Mouse (Mus musculus) urinary bladder, postnatal 25 days (tissue): Measurements from ENCODE around the gene Gm14685.
"Not testable (repeated sequence)": the region's sequence is repeated elsewhere in the genome, so short reads cannot be mapped to it uniquely, and the experiment has no call there.

Source experiments
- DNase-seq: peaks from one replicate; pipeline ENCODE4 v3.0.0; 2022; ENCODE audit warnings: low spot score

The Gm14685 gene

DNA sequence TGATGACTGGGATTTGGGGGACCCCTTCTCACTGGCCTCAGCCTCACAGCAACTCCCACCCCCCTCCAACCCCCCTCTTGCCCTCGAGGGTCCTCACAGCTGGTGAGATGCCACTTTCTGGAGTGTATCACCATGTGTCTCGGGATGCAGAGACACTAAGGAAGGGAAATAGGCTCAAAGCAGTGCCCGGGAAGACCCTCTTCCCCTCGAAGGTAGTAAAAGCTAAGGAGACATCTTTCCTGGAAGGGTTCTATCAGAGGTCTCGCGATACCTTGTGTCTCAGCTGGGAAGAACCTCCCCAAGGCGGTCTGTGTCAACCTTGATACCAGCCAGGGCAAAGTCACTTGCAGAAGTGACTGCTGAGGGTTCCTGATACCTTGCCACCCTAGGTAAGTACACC is at the start of gene Gm14685:
Gm14685 (plus strand) TSS at position 301 of the 400 bp plus-strand sequence.
- DNase-seq, result not testable (repeated sequence)

DNA sequence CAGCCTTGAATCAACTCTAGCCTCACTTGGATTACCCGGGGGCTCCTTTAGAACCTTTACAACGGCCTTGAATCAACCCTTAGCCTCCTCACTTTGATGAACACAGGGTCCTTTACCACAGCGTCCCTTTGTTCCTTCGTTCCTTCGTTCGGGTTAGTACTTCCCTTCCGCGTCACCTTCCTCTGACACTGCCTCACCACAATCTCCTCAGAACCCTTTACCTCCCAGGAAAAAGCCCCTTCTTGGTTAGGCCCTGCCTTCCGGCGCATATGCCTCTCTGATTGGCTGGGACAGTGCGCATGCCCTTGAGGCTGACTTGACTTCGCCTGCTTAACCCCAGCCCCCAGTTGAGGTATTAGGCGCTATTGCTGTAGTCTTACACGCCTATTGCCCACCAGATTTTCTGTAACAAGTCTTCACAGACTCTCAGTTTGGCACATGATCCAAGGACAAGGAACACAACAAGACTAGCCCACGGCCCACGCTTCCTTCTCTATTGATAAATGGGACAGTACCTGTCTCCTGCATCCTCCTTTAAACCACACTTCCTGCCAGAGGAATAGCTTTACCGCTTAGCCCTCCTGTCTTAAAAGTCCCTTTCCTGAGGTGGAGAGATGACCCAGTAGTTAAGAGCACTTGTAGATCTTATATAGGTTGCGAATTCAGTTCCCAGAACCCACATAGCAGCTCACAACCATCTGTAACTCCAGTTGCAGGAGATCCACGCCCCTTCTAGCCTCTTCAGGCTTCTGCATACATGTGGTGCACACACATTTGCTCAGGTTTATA is 34.4 kb upstream of the Gm14685 start, which contains the start of gene Xlr4a:
Xlr4a (minus strand) TSS at position 212 of the 789 bp plus-strand sequence.
- not testable (repeated sequence) for DNase-seq

DNA sequence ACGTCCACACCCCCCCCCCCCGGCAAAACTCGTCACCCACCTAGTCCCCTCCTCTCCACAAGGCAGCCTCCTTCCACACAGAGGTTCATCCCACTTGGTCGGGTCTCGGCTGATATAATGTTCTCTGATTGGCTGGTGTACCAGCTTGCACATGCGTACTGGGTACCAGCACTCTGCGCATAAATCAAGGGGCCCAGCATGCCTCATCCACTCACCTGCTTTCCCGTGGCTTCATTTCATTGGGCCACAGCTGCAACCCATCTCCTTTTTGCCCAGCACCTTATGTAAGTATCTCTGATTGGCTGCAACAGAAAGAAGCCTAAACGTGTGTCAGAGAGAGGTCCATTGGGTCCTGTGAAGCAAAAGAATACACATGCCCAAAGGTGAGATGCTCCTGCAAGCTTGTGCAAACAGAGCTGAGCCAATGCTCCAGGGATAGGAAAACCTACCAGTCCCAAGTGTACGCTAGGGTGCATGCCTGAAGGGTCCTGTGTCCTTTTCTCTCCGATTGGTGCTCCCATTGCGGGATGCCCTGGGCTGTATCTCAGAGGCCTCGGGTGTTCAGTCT is 19.8 kb upstream of the Gm14685 start, which contains the start of gene Xlr3a:
Xlr3a (minus strand) TSS at position 155 of the 568 bp plus-strand sequence.
- not testable (repeated sequence) for DNase-seq

DNA sequence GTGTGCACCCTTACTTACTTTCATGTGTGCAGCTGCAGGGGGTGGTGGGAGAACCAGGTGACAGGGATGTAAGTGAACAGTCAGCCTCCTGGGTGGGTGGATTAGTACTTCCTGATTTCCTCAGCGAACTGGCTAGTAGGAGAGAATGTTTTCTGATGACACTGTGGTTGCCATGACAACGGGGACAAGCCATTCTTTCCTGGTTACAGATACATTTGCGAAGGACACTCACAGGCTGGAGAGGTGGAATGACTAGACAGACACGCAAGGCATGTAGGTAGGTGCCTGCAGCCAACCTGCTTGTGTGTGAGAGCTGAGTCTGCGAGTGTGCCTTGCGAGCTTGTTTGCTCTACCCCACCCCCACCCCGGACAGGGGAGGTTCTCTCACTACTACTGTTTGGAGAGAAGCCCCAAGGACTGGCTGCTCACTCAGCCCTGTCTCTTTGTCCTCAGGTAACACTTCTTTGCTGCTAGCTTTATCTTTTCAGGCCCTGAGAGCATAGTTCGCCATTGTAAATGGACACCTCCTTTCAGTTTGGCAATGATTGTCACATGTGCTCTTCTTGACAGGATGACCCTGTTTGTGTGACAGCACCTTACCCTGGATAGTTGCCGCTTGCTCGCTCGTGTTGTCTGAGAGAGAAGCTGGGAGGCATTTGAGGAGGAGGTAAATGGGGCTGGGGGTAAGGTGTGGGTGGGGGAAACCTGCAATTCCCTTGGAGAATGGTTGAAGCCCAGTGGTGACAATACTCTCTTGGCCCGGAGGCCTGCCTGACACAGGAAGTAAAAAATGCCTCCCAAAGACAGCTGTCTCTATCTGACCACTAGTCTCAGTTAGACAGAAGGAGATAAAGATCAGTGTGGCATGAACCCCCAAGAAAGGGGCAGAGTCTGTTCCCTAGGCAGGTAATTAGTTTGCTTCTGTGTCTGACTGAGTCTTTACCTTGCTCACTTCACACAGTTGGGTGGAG is 6.3 kb downstream of the Gm14685 start:
- not testable (repeated sequence) for DNase-seq

DNA sequence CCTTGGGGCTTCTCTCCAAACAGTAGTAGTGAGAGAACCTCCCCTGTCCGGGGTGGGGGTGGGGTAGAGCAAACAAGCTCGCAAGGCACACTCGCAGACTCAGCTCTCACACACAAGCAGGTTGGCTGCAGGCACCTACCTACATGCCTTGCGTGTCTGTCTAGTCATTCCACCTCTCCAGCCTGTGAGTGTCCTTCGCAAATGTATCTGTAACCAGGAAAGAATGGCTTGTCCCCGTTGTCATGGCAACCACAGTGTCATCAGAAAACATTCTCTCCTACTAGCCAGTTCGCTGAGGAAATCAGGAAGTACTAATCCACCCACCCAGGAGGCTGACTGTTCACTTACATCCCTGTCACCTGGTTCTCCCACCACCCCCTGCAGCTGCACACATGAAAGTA is 26.4 kb downstream of the Gm14685 start:
- not testable (repeated sequence) for DNase-seq

DNA sequence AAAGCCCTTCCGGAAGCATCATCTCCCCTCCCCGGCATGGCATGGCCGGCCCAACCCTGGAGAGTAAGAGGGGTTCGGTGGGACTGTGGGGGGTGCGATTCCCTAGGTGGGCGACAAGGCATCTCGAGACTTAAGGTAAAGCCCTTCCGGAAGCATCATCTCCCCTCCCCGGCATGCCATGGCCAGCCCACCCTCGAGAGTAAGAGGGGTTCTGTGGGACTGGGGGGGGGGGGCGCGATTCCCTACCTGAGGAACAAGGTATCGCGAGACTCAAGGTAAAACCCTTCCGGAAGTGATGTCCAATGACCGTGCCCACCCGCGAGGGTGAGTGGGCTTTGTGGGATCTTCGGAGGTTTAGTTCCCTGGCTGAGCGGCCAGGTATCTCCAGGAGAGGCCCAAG is 31.6 kb downstream of the Gm14685 start, which contains the start of gene Xlr5b:
Xlr5b (plus strand) TSS at position 301 of the 400 bp plus-strand sequence.
- DNase-seq, result not testable (repeated sequence)

DNA sequence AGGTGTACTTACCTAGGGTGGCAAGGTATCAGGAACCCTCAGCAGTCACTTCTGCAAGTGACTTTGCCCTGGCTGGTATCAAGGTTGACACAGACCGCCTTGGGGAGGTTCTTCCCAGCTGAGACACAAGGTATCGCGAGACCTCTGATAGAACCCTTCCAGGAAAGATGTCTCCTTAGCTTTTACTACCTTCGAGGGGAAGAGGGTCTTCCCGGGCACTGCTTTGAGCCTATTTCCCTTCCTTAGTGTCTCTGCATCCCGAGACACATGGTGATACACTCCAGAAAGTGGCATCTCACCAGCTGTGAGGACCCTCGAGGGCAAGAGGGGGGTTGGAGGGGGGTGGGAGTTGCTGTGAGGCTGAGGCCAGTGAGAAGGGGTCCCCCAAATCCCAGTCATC is 32.5 kb downstream of the Gm14685 start, which contains the start of gene DXBay18:
DXBay18 (minus strand) TSS at position 101 of the 400 bp plus-strand sequence.
- DNase-seq, result not testable (repeated sequence)

DNA sequence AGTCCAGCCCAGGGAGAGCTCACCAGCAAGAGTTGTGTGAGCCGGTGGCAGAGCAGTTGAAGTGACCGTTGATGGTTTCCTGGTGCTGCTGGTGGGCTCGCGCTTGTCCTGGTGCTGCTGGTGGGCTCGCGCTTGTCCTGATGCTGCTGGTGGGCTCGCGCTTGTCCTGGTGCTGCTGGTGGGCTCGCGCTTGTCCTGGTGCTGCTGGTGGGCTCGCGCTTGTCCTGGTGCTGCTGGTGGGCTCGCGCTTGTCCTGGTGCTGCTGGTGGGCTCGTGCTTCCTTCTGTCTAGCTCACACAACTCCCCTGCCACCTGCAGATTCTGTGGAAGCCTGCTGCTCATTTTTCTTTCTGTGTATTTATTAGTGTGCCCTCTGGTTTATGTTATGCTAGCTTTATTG is 60.0 kb downstream of the Gm14685 start, which contains the start of gene Spin2d:
Spin2d (minus strand) TSS at position 101 of the 400 bp plus-strand sequence.
- DNase-seq, result not testable (repeated sequence)
